Mouse (Mus musculus) left cerebral cortex, postnatal 36 days (tissue): ENCODE data around the gene Tgds. TPM values are rescaled to one million over a fixed set of nuclear protein-coding genes. Genes with fewer than 3 reads are reported as not detected.

ENCODE experiments used
- DNase-seq, 2 experiments: peaks; one replicate each; pipeline ENCODE4 v3.0.0; 2021 to 2022; ENCODE audit warnings: low spot score in 2 of 2, mixed read lengths in 1 of 2
- intact Hi-C: fragments of 180-260 bp; cut with DNase I; formaldehyde crosslinking; loops from one replicate; pipeline ENCODE4 v1.15.1; 2025
- total RNA-seq, 2 experiments: library from RNA; stranded (reverse); gene quantifications; 2 replicates each; pipeline ENCODE4 v1.2.3; 2021

Gene Tgds
- total RNA-seq, 2 experiments from 2014 or later: 5.4 to 5.6 TPM

- DNase-seq: no peak
- intact Hi-C loops: no loop called here
Observed at GRCm38 (mm10) chr14:118069439-118070079, 63.0 kb downstream of the Tgds start.

Other genes with a start within 250 kb of the Tgds start
- gene Dct, start 80.5 kb downstream of the Tgds start, total RNA-seq: under 1 TPM; 0.52 TPM
- gene Gpr180, start 4.4 kb upstream of the Tgds start, total RNA-seq: 10 to 100 TPM; 33.0 to 34.0 TPM
- gene Sox21, start 104.3 kb upstream of the Tgds start, total RNA-seq: 10 to 100 TPM in 1 of 2 experiments, 1 to 10 TPM in 1; 7.9 to 11.2 TPM
- gene Gm9376, start 134.2 kb upstream of the Tgds start, total RNA-seq: not detected